Mouse (Mus musculus): ENCODE measurements around the gene Erg. TPM values are rescaled to one million over a fixed set of nuclear protein-coding genes. Genes with fewer than 3 reads are reported as not detected.

Erg gene
- polyA plus RNA-seq, 1 experiment from 2014 or later: 2.7 TPM

GRCm38 (mm10) chr16:95321945-95322625, 264.3 kb downstream of the Erg start:
- Histone ChIP-seq H3K9ac (replicated peaks; ENCODE audit: low read depth, low read length) (no peak overlapping the region), H3K27me3 (ENCODE audit: control insufficient read depth, insufficient read depth, low read length) (no peaks in the 10 kb centered on the region), H3K36me3 (ENCODE audit: control insufficient read depth, insufficient read depth, low read length) (no peaks in the 10 kb centered on the region), H3K4me3 (ENCODE audit: low read depth, low read length) (no peak overlapping the region), H3K27ac (ENCODE audit: low read length) (no peak overlapping the region), H3K4me2 (replicated peaks; ENCODE audit: low read depth, low read length) (no peak overlapping the region), H3K9me3 (ENCODE audit: control insufficient read depth, low read depth, low read length) (no peaks in the 10 kb centered on the region), H3K4me1 (ENCODE audit: control insufficient read depth, insufficient read depth, low read length) (no peaks in the 10 kb centered on the region)
- WGBS: 67% methylated on average over 9 of the region's 9 CpGs
- ATAC-seq (ENCODE audit: insufficient number of reproducible peaks, insufficient read depth, low FRiP score, low read depth): no peak

Other genes starting within 250 kb of the Erg start
- gene Ets2, start 115.5 kb upstream of the Erg start, polyA plus RNA-seq (2014; fragmentation: Nextera tagmentation; extraction: Ambion mirVana): 37.9 and 45.1 TPM in 2 replicates